Mouse (Mus musculus) midbrain, embryonic 14.5 days (tissue): Measurements from ENCODE around the gene Plxnc1. TPM values are rescaled to one million over a fixed set of nuclear protein-coding genes. Genes with fewer than 3 reads are reported as not detected.

Experiments used
- ATAC-seq: fragments of 200-750 bp; cut with Nextera tagmentation; 2 replicates; pipeline ENCODE4 v1.8.0; 2017; ENCODE audit warnings: moderate number of reproducible peaks, moderate library complexity; ENCODE audit not compliant: low FRiP score, low TSS enrichment
- DNase-seq: peaks from one replicate; pipeline ENCODE4 v3.0.0-alpha.2; 2015
- H3K27ac ChIP-seq: fragments of 300-500 bp; sonication (generic); replicated peaks from 2 replicates; pipeline ENCODE4 v1.5.1; 2014; ENCODE audit warnings: mild to moderate bottlenecking, low read depth, low read length, moderate library complexity
- H3K27me3 ChIP-seq: fragments of 300-500 bp; sonication (generic); 2 replicates; pipeline ENCODE4 v1.6.1; 2014; ENCODE audit warnings: low read length, control low read depth, mixed read lengths; ENCODE audit not compliant: control insufficient read depth, insufficient read depth
- H3K36me3 ChIP-seq: fragments of 300-500 bp; sonication (generic); 2 replicates; pipeline ENCODE4 v1.6.1; 2014; ENCODE audit warnings: low read length, control low read depth; ENCODE audit not compliant: control insufficient read depth, insufficient read depth
- H3K4me1 ChIP-seq: fragments of 300-500 bp; sonication (generic); 2 replicates; pipeline ENCODE4 v1.6.1; 2014; ENCODE audit warnings: mild to moderate bottlenecking, antibody characterized with exemption, low read length, control low read depth; ENCODE audit not compliant: control insufficient read depth, insufficient read depth
- H3K4me2 ChIP-seq: fragments of 300-500 bp; sonication (generic); 2 replicates; pipeline ENCODE4 v1.6.1; 2014; ENCODE audit warnings: mild to moderate bottlenecking, low read length, moderate library complexity
- H3K4me3 ChIP-seq: fragments of 300-500 bp; sonication (generic); replicated peaks from 2 replicates; pipeline ENCODE4 v1.5.1; 2014; ENCODE audit warnings: low read depth, low read length
- H3K9ac ChIP-seq: fragments of 300-500 bp; sonication (generic); replicated peaks from 2 replicates; pipeline ENCODE4 v1.6.1; 2014; ENCODE audit warnings: mild to moderate bottlenecking, low read length, moderate library complexity
- H3K9me3 ChIP-seq: fragments of 300-500 bp; sonication (generic); 2 replicates; pipeline ENCODE4 v1.6.1; 2016; ENCODE audit warnings: low read length, control low read depth, mixed read lengths; ENCODE audit not compliant: control insufficient read depth
- WGBS: fragments of 180-500 bp; shearing (Covaris S2); extraction: QIAGEN DNeasy Blood & Tissue Kit; methylation state at CpG from one replicate; pipeline ENCODE4 v1.1.7; 2014; 5-methylcytosine and 5-hydroxymethylcytosine counted together
- polyA plus RNA-seq: library from polyadenylated mRNA; unstranded; fragments of >200 nt; fragmentation: Nextera tagmentation; extraction: Ambion mirVana; gene quantifications from 2 replicates; pipeline ENCODE4 v1.2.1, GENCODE M21; 2014

Plxnc1 gene
- polyA plus RNA-seq, 1 experiment from 2014 or later = 23.4 TPM

GRCm38 (mm10) chr10:94922848-94923247 lies 21.8 kb downstream of the Plxnc1 start:
- Histone ChIP-seq H3K4me2 (no peak overlapping the region), H3K4me1 (peaks cover 13% of the 10 kb centered on the region), H3K4me3 (no peak overlapping the region), H3K9me3 (no peaks in the 10 kb centered on the region), H3K27ac (0 out of 2 replicates have a peak overlapping the region, but pooled peaks have one; percentile 13), H3K36me3 (0 out of 2 replicates have a peak, but pooled peaks cover 15% of the 10 kb centered on the region), H3K9ac (no peak overlapping the region), H3K27me3 (no peaks in the 10 kb centered on the region)
- 86% methylated on average over 12 of the region's 12 CpGs for WGBS
- DNase-seq (no peak), ATAC-seq (no peak)

- H3K4me1 ChIP-seq = peaks cover 13% of the 10 kb centered on the region
- no peak for ATAC-seq
- no peak overlapping the region for H3K27ac ChIP-seq
- H3K36me3 ChIP-seq = 0 out of 2 replicates have a peak, but pooled peaks cover 15% of the 10 kb centered on the region
- H3K4me3 ChIP-seq = no peak overlapping the region
- no peaks in the 10 kb centered on the region for H3K27me3 ChIP-seq
- H3K9me3 ChIP-seq = no peaks in the 10 kb centered on the region
- 76% methylated on average over 6 of the region's 6 CpGs for WGBS
- DNase-seq = no peak
- H3K9ac ChIP-seq = no peak overlapping the region
- H3K4me2 ChIP-seq = no peak overlapping the region
Observed at GRCm38 (mm10) chr10:94921751-94922150, 22.9 kb downstream of the Plxnc1 start.

GRCm38 (mm10) chr10:94920526-94920925 lies 24.1 kb downstream of the Plxnc1 start:
- H3K4me1 ChIP-seq = peaks cover 13% of the 10 kb centered on the region
- no peaks in the 10 kb centered on the region for H3K27me3 ChIP-seq
- H3K4me3 ChIP-seq = no peak overlapping the region
- no peak overlapping the region for H3K4me2 ChIP-seq
- 89% methylated on average over 8 of the region's 8 CpGs for WGBS
- H3K9ac ChIP-seq = no peak overlapping the region
- H3K36me3 ChIP-seq = 0 out of 2 replicates have a peak, but pooled peaks cover 15% of the 10 kb centered on the region
- H3K9me3 ChIP-seq = no peaks in the 10 kb centered on the region
- DNase-seq (no peak), ATAC-seq (no peak)
- H3K27ac ChIP-seq = no peak overlapping the region

- Histone ChIP-seq H3K9ac (no peak overlapping the region), H3K4me1 (peaks cover 13% of the 10 kb centered on the region)
- ATAC-seq = no peak
Observed at GRCm38 (mm10) chr10:94919960-94920359, 24.7 kb downstream of the Plxnc1 start.

GRCm38 (mm10) chr10:94919552-94919951 lies 25.1 kb downstream of the Plxnc1 start:
- DNase-seq (peak; percentile 37), ATAC-seq (no peak)
- no peak overlapping the region for H3K4me2 ChIP-seq
- H3K27me3 ChIP-seq = no peaks in the 10 kb centered on the region
- H3K36me3 ChIP-seq = 0 out of 2 replicates have a peak, but pooled peaks cover 15% of the 10 kb centered on the region
- H3K4me1 ChIP-seq = peaks cover 13% of the 10 kb centered on the region
- no peak overlapping the region for H3K27ac ChIP-seq
- 69% methylated on average over 12 of the region's 12 CpGs for WGBS
- H3K9ac ChIP-seq = no peak overlapping the region
- H3K9me3 ChIP-seq = no peaks in the 10 kb centered on the region
- no peak overlapping the region for H3K4me3 ChIP-seq

More at GRCm38 (mm10) chr10:94919960-94920359, 24.7 kb downstream of the Plxnc1 start:
- H3K27ac ChIP-seq = no peak overlapping the region
- H3K4me3 ChIP-seq = no peak overlapping the region
- H3K27me3 ChIP-seq = no peaks in the 10 kb centered on the region
- DNase-seq = no peak
- H3K4me2 ChIP-seq = no peak overlapping the region
- H3K9me3 ChIP-seq = no peaks in the 10 kb centered on the region
- H3K36me3 ChIP-seq = 0 out of 2 replicates have a peak, but pooled peaks cover 15% of the 10 kb centered on the region
- WGBS = 71% methylated on average over 2 of the region's 2 CpGs

- no peak overlapping the region for H3K27ac ChIP-seq
- no peak for DNase-seq
- H3K4me3 ChIP-seq = no peak overlapping the region
- no peak overlapping the region for H3K4me2 ChIP-seq
- WGBS = 83% methylated on average over 7 of the region's 7 CpGs
- no peak overlapping the region for H3K9ac ChIP-seq
- no peak for ATAC-seq
- H3K27me3 ChIP-seq = no peaks in the 10 kb centered on the region
- H3K4me1 ChIP-seq = peaks cover 9% of the 10 kb centered on the region
- H3K36me3 ChIP-seq = 0 out of 2 replicates have a peak, but pooled peaks cover 15% of the 10 kb centered on the region
- H3K9me3 ChIP-seq = no peaks in the 10 kb centered on the region
Observed at GRCm38 (mm10) chr10:94918618-94919017, 26.0 kb downstream of the Plxnc1 start.

GRCm38 (mm10) chr10:94917990-94918389 lies 26.6 kb downstream of the Plxnc1 start:
- Histone ChIP-seq H3K36me3 (0 out of 2 replicates have a peak, but pooled peaks cover 15% of the 10 kb centered on the region), H3K27ac (0 out of 2 replicates have a peak overlapping the region, but pooled peaks have one; percentile 26), H3K4me3 (no peak overlapping the region), H3K9me3 (no peaks in the 10 kb centered on the region), H3K4me1 (peaks cover 4% of the 10 kb centered on the region), H3K27me3 (no peaks in the 10 kb centered on the region), H3K4me2 (no peak overlapping the region), H3K9ac (no peak overlapping the region)
- ATAC-seq = no peak
- 54% methylated on average over 2 of the region's 2 CpGs for WGBS
- no peak for DNase-seq

- H3K9ac ChIP-seq = no peak overlapping the region
- WGBS = 94% methylated on average over 4 of the region's 4 CpGs
- H3K4me1 ChIP-seq = peaks cover 4% of the 10 kb centered on the region
- no peaks in the 10 kb centered on the region for H3K9me3 ChIP-seq
- H3K4me3 ChIP-seq = no peak overlapping the region
- 0 out of 2 replicates have a peak, but pooled peaks cover 15% of the 10 kb centered on the region for H3K36me3 ChIP-seq
- H3K4me2 ChIP-seq = no peak overlapping the region
- H3K27me3 ChIP-seq = no peaks in the 10 kb centered on the region
- ATAC-seq (no peak), DNase-seq (no peak)
- 0 out of 2 replicates have a peak overlapping the region, but pooled peaks have one; percentile 26 for H3K27ac ChIP-seq
Observed at GRCm38 (mm10) chr10:94917354-94917753, 27.3 kb downstream of the Plxnc1 start.

GRCm38 (mm10) chr10:94916610-94917009 lies 28.0 kb downstream of the Plxnc1 start:
- Histone ChIP-seq H3K4me3 (no peak overlapping the region), H3K27me3 (no peaks in the 10 kb centered on the region), H3K27ac (no peak overlapping the region), H3K9ac (no peak overlapping the region), H3K4me2 (no peak overlapping the region), H3K9me3 (no peaks in the 10 kb centered on the region), H3K36me3 (0 out of 2 replicates have a peak, but pooled peaks cover 8% of the 10 kb centered on the region), H3K4me1 (peaks cover 4% of the 10 kb centered on the region)
- ATAC-seq (no peak), DNase-seq (no peak)
- 87% methylated on average over 7 of the region's 7 CpGs for WGBS
